Mouse (Mus musculus) MEL (cell line): ENCODE measurements at regions not wholly inside any gene's neighbourhood (a gene's known extent, or its start where the extent isn't known, plus 50 kb on each side); places are given as distances from the start of the nearest gene placed in this dataset.

Experiments
- BHLHE40 ChIP-seq: IDR thresholded peaks from 2 replicates; pipeline ENCODE4 v1.6.1; 2012; ENCODE audit warnings: low read depth, mild to moderate bottlenecking, inconsistent platforms, low read length, improper control_type of control experiment, borderline replicate concordance
- CTCF ChIP-seq, 3 experiments: IDR thresholded peaks in 2 of 3; conservative IDR thresholded peaks in 1 of 3; 2 replicates each; pipeline ENCODE4 v1.5.1; 2011 to 2012; ENCODE audit warnings: low read length in 3 of 3, low read depth in 2 of 3, mild to moderate bottlenecking in 2 of 3, improper control_type of control experiment in 1 of 3, inconsistent platforms in 1 of 3, mixed read lengths in 1 of 3, moderate library complexity in 1 of 3; ENCODE audit not compliant: control insufficient read depth in 1 of 3, insufficient read depth in 1 of 3, poor library complexity in 1 of 3, severe bottlenecking in 1 of 3
- GATA1 ChIP-seq: IDR thresholded peaks from 2 replicates; pipeline ENCODE4 v1.6.1; 2011; ENCODE audit warnings: low read depth, low read length, improper control_type of control experiment
- MEF2A ChIP-seq: IDR thresholded peaks from 2 replicates; pipeline ENCODE4 v1.6.1; 2014; ENCODE audit warnings: low read depth, mild to moderate bottlenecking, inconsistent platforms, low read length, improper control_type of control experiment; ENCODE audit not compliant: poor library complexity, insufficient replicate concordance, severe bottlenecking; ENCODE audit errors: extremely low read depth
- MXI1 ChIP-seq: IDR thresholded peaks from 2 replicates; pipeline ENCODE4 v1.6.1; 2011; ENCODE audit warnings: mild to moderate bottlenecking, low read depth, low read length, improper control_type of control experiment
- POLR2A ChIP-seq, 2 experiments: IDR thresholded peaks; 2 replicates each; pipeline ENCODE4 v1.6.1; 2011 to 2012; ENCODE audit warnings: low read length in 2 of 2, mild to moderate bottlenecking in 2 of 2, control low read depth in 1 of 2, improper control_type of control experiment in 1 of 2, low read depth in 1 of 2, moderate library complexity in 1 of 2; ENCODE audit not compliant: control insufficient read depth in 1 of 2, insufficient read depth in 1 of 2, poor library complexity in 1 of 2
- POLR2AphosphoS5 ChIP-seq: IDR thresholded peaks from 2 replicates; pipeline ENCODE4 v1.6.1; 2012; ENCODE audit warnings: low read depth, borderline replicate concordance, mild to moderate bottlenecking, inconsistent platforms, low read length, moderate library complexity, mixed read lengths
- RAD21 ChIP-seq: IDR thresholded peaks from 2 replicates; pipeline ENCODE4 v1.6.1; 2011; ENCODE audit warnings: mild to moderate bottlenecking, low read depth, low read length, improper control_type of control experiment
- TCF12 ChIP-seq: IDR thresholded peaks from 2 replicates; pipeline ENCODE4 v1.6.1; 2014; ENCODE audit warnings: low read depth, mild to moderate bottlenecking, inconsistent platforms, low read length, improper control_type of control experiment, moderate library complexity

GRCm38 (mm10) chr6:143412721-143413120 is 245.7 kb downstream of the Etnk1 start:
- TF ChIP-seq CTCF (IDR thresholded peaks at IDR 0.05 in 2 of 3, conservative IDR thresholded peaks at IDR 0.05 in 1 of 3; ENCODE audit: control insufficient read depth in 1 of 3, insufficient read depth in 1 of 3, low read depth in 2 of 3, low read length in 3 of 3, poor library complexity in 1 of 3, severe bottlenecking in 1 of 3) (no peak), GATA1 (no peak), TCF12 (no peak), BHLHE40 (no peak), POLR2AphosphoS5 (no peak), RAD21 (no peak), POLR2A (IDR thresholded peaks at IDR 0.05; ENCODE audit: control insufficient read depth in 1 of 2, insufficient read depth in 1 of 2, low read depth in 1 of 2, low read length in 2 of 2, poor library complexity in 1 of 2) (no peak), MXI1 (no peak), MEF2A (no peak)
